Mouse (Mus musculus): Measurements from ENCODE around the gene Erh. TPM values are rescaled to one million over a fixed set of nuclear protein-coding genes. Genes with fewer than 3 reads are reported as not detected.

The Erh gene
- total RNA-seq, 2 experiments from 2014 or later = 34.9 to 43.7 TPM

- DNase-seq = no peak
Observed at GRCm38 (mm10) chr12:80615371-80616257, 28.5 kb downstream of the Erh start.

GRCm38 (mm10) chr12:80612113-80612791 is 31.9 kb downstream of the Erh start:
- DNase-seq = no peak

DNA sequence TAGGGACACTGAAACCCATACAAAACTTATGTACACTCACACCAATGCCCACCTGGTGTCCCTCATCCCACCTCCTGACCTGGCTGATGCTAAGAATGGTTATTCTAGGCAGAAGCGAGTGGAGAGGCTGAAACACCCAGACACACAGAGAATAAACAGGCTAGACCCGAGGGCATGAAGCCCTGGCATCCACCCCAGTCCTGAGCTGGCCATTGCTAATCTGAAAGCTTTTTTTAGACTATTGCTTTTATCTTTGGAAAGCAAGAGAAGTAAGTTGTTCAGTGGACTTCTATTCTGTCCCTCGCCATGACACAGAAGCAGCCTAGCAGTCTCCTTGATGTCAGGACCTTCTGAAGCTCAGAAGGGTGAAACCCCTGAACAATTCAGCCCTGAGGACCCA is 34.2 kb downstream of the Erh start:
- no peak for DNase-seq

- no peak for DNase-seq
Observed at GRCm38 (mm10) chr12:80608576-80608975, 35.6 kb downstream of the Erh start.

DNA sequence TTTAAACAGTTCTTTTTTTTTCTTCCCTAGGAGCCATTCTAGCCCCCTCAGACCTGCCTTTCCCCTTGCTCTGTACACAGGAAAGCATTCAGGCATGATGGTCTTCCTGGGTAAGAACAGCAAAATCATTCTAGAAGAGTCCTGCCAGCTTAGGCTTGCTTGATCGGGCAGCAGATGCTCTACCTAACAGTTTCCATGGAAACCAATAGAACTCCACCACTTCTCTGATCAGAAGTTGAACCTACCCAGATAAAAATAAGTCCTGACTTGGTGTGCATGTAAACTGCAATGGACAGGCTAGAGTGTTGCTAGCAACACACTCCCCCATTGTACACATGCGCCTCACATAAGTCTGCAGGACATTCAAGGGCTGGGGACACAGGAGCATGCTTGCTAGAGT is 39.9 kb downstream of the Erh start:
- DNase-seq = no peak

- DNase-seq = peak in 1 of 2 experiments; percentile 50
Observed at GRCm38 (mm10) chr12:80603566-80603965, 40.6 kb downstream of the Erh start.

- DNase-seq = no peak
Observed at GRCm38 (mm10) chr12:80602432-80602831, 41.7 kb downstream of the Erh start.

DNA sequence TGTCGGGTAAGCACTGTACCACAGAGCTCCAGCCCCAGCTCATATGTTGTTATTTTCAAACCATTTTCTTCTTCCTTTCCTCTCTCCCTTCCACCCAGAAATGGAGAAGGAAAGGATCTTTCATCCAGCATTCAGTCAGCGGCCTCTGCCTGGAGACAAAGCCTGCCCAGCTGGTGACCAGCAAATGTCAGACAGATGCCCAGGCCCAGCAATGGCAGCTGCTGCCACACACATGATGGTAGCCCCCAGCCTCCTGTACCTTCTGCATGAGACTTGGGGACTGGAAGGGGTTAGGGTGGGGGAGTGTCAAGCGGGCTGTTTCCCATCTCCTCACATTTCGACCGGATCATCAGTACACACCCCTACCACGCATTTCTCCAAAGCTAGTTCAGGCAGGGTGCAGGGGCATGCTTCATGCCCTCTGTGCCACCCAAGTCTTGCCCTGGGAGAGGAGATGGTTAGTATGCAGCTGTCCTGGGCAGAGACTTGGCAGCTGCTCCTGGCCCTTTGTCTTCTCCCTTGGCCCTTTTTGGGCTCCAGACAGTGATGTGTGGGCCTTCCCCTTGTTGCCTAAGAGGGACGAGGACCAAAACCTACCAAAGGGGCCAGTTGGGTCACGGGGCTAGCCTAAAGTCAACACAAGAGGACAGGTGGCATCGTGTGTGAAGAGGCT is 42.4 kb downstream of the Erh start:
- no peak for DNase-seq

DNA sequence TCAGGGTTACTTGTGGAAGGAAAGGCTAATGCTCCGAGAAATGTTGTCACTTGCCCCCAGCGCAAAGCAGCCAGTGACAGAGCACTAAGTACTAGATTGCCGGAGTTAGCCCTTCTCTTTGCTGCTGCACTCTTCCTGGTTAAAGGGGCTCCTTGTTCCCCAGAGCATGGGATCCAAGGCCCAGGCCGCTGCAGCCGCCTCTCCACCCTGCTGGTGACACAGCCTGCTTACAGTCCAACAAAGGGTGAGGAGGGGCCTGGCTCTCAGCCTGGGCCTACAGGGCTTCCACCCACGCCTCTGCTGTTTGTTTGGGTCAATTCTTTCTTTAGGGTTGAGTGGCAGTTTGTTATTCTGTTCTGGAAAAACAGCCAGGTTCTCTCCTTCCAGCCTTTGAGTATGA is 45.4 kb downstream of the Erh start:
- DNase-seq = peak; percentile 64 to 69

- DNase-seq = no peak
Observed at GRCm38 (mm10) chr12:80598236-80598635, 45.9 kb downstream of the Erh start.

GRCm38 (mm10) chr12:80595968-80596367 is 48.2 kb downstream of the Erh start:
- no peak for DNase-seq

DNA sequence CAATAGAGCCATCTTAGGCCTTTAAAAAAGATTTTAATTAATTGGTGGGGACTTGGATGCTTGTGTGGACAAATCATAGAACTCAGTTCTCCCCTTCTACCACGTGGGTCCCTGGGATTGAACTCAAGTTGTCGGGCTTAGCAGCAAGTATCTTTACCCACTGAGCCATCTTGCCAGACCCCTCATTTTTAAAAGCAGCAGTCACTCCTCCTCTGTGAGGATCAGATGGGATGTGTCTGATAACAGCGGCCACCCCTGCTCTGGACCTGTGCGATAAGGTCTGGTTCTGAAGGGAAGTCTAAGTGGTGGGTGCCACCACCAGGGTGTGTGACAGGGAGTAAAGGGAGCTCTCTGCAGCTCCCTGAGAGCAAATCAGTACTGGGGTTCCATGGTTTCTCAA is 48.6 kb downstream of the Erh start:
- no peak for DNase-seq

- DNase-seq = no peak
Observed at GRCm38 (mm10) chr12:80594781-80595180, 49.4 kb downstream of the Erh start.

DNA sequence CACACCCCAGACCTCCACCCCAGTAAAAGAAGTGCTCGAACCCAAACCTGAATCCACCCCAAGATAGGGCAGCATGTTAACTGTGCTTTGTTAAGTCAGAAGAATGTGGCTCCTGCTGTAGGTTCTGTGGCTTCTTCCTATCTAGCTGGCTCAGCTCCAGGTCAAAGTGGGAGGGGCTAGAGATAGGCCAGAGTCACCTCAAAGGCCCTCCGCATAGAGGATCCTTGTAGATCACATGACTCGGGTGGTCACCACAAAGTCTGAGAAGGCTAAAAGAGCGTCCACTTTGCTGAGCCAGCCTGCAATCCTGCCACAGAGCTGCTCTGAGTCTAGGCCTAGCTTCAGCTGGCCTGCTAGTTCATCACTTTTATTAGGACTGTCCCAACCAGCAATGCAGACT is 50.0 kb downstream of the Erh start:
- DNase-seq = no peak

GRCm38 (mm10) chr12:80584973-80585372 is 59.2 kb downstream of the Erh start:
- DNase-seq = no peak

Other genes starting within 250 kb of the Erh start
- 10 to 100 TPM; 68.5 to 74.0 TPM for gene Dcaf5, start 207.7 kb downstream of the Erh start, total RNA-seq (2021)
- 100 to 1,000 TPM; 114 to 126 TPM for gene Exd2, start 181.2 kb downstream of the Erh start, total RNA-seq (2021)
- 100 to 1,000 TPM; 163 to 165 TPM for gene Galnt16, start 126.1 kb downstream of the Erh start, total RNA-seq (2021)
- gene Slc39a9, start 458 bp downstream of the Erh start, total RNA-seq (2021) = 10 to 100 TPM; 36.5 to 40.7 TPM
- gene Plekhd1, start 48.2 kb upstream of the Erh start, total RNA-seq (2021) = 1 to 10 TPM; 6.9 to 7.8 TPM
- gene Ccdc177, start 116.3 kb upstream of the Erh start, total RNA-seq (2021) = 10 to 100 TPM; 16.5 to 18.6 TPM
- gene Susd6, start 146.2 kb upstream of the Erh start, total RNA-seq (2021) = 10 to 100 TPM; 66.7 to 70.2 TPM